Mouse (Mus musculus) liver, embryonic 12.5 days (tissue): ENCODE measurements around the gene Hoxc6. TPM values are rescaled to one million over a fixed set of nuclear protein-coding genes. Genes with fewer than 3 reads are reported as not detected.

Source experiments
- ATAC-seq: fragments of 200-750 bp; cut with Nextera tagmentation; 2 replicates; pipeline ENCODE4 v1.8.0; 2017; ENCODE audit warnings: moderate number of reproducible peaks, mild to moderate bottlenecking, moderate library complexity
- H3K27ac ChIP-seq: fragments of 300-500 bp; sonication (generic); 2 replicates; pipeline ENCODE4 v1.5.1; 2016; ENCODE audit warnings: mild to moderate bottlenecking
- H3K27me3 ChIP-seq: fragments of 300-500 bp; sonication (generic); replicated peaks from 2 replicates; pipeline ENCODE4 v1.6.1; 2016; ENCODE audit warnings: mild to moderate bottlenecking, moderate library complexity
- H3K36me3 ChIP-seq: fragments of 300-500 bp; sonication (generic); 2 replicates; pipeline ENCODE4 v1.6.1; 2016; ENCODE audit warnings: mild to moderate bottlenecking, moderate library complexity
- H3K4me1 ChIP-seq: fragments of 300-500 bp; sonication (generic); 2 replicates; pipeline ENCODE4 v1.6.1; 2016
- H3K4me2 ChIP-seq: fragments of 300-500 bp; sonication (generic); 2 replicates; pipeline ENCODE4 v1.6.1; 2016; ENCODE audit warnings: mild to moderate bottlenecking, moderate library complexity
- H3K4me3 ChIP-seq: fragments of 300-500 bp; sonication (generic); 2 replicates; pipeline ENCODE4 v1.5.1; 2016; ENCODE audit warnings: mild to moderate bottlenecking, moderate library complexity
- H3K9ac ChIP-seq: fragments of 300-500 bp; sonication (generic); 2 replicates; pipeline ENCODE4 v1.6.1; 2016; ENCODE audit warnings: mild to moderate bottlenecking, moderate library complexity
- H3K9me3 ChIP-seq: fragments of 300-500 bp; sonication (generic); replicated peaks from 2 replicates; pipeline ENCODE4 v1.6.1; 2016; ENCODE audit warnings: mild to moderate bottlenecking, moderate library complexity
- WGBS: fragments of 180-500 bp; shearing (Covaris S2); methylation state at CpG from one replicate; pipeline ENCODE4 v1.1.7; 2016; ENCODE audit not compliant: insufficient replicate concordance; 5-methylcytosine and 5-hydroxymethylcytosine counted together
- polyA plus RNA-seq: library from polyadenylated mRNA; unstranded; fragments of >200 nt; fragmentation: Nextera tagmentation; extraction: Ambion mirVana; gene quantifications from 2 replicates; pipeline ENCODE4 v1.2.1, GENCODE M21; 2016

Gene Hoxc6
- polyA plus RNA-seq, 1 experiment from 2014 or later: 0.17 TPM

DNA sequence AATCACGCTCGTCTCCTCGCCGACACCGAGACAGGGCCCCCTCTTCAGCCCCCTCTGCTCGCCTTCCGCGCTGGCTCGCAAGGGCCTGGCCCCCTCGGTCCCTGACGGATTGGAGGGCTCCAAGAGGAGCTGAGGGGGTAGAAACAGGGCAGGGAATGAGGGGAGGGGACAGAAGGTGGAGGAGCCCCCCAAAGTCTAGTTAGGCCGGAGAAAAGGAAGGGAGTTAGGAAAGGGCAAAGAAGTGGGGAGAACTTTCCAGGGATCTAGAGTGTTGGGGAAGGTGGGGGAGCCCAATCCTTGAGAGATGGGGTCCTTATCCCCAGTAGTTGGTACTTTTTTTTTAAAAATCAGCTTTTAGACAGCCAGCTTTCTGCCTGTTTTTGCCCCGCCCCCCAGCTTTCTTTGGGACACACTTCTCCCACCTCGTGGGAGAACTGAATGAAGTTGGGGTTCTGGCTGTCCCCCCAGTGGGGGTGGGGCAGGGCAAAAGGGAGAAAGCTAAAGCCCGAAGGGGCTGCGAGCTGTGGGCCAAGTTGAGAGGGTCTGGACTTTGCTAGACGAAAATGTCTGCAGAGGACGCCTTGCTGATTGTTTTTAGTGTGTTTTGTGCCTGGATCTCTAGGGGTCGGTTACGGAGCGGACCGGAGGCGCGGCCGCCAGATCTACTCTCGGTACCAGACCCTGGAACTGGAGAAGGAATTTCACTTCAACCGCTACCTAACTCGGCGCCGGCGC, 12.2 kb downstream of the Hoxc6 start:
- no peaks in the 10 kb centered on the region for H3K36me3 ChIP-seq
- ATAC-seq: no peak
- no peaks in the 10 kb centered on the region for H3K9me3 ChIP-seq
- 0 out of 2 replicates have a peak overlapping the region, but pooled peaks have one; percentile 3 for H3K4me3 ChIP-seq
- H3K4me1 ChIP-seq: 0 out of 2 replicates have a peak, but pooled peaks cover 4% of the 10 kb centered on the region
- H3K4me2 ChIP-seq: no peak overlapping the region
- H3K27ac ChIP-seq: no peak overlapping the region
- WGBS: 2% methylated on average over 31 of the region's 31 CpGs
- no peak overlapping the region for H3K9ac ChIP-seq
- peaks cover 99% of the 10 kb centered on the region for H3K27me3 ChIP-seq

DNA sequence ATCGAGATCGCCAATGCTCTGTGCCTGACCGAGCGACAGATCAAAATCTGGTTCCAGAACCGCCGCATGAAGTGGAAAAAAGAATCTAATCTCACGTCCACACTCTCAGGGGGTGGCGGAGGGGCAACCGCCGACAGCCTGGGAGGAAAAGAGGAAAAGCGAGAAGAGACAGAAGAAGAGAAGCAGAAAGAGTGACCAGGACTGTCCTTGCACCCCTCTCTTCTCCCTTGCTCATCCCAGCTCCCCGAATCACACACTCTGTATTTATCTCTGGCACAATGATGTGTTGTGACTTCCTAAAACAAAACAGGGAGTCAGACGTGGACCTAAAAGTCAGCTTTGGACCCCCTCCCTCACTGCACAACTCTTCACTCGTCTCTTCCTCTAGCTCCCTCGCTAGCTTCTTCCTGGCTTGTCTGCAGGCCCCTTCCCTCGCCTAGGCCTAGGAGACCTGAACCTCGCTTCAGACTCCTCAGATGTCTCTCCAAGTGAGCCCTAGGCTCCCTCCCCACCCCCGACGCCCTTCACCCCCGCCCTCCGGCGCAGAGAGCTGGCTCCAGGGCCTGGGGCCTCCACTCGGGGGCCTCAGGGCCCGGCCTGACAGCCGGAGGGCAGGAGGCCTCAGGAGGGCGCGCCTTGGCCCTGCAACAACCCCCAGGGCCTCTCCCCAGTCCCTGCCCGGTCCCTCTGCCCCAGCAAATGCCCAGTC, 12.9 kb downstream of the Hoxc6 start:
- no peak for ATAC-seq
- Histone ChIP-seq H3K4me2 (no peak overlapping the region), H3K36me3 (no peaks in the 10 kb centered on the region), H3K9me3 (no peaks in the 10 kb centered on the region), H3K4me1 (0 out of 2 replicates have a peak, but pooled peaks cover 4% of the 10 kb centered on the region), H3K27ac (no peak overlapping the region), H3K27me3 (peaks cover 99% of the 10 kb centered on the region), H3K9ac (no peak overlapping the region), H3K4me3 (no peak overlapping the region)
- WGBS: 3% methylated on average over 28 of the region's 28 CpGs

GRCm38 (mm10) chr15:103011928-103012486, 13.9 kb downstream of the Hoxc6 start:
- WGBS: 4% methylated on average over 26 of the region's 26 CpGs
- Histone ChIP-seq H3K36me3 (no peaks in the 10 kb centered on the region), H3K4me1 (0 out of 2 replicates have a peak, but pooled peaks cover 4% of the 10 kb centered on the region), H3K27me3 (peaks cover 99% of the 10 kb centered on the region), H3K9ac (no peak overlapping the region), H3K9me3 (no peaks in the 10 kb centered on the region), H3K4me3 (no peak overlapping the region), H3K27ac (no peak overlapping the region), H3K4me2 (peak overlapping the region; percentile 17)
- ATAC-seq: no peak

DNA sequence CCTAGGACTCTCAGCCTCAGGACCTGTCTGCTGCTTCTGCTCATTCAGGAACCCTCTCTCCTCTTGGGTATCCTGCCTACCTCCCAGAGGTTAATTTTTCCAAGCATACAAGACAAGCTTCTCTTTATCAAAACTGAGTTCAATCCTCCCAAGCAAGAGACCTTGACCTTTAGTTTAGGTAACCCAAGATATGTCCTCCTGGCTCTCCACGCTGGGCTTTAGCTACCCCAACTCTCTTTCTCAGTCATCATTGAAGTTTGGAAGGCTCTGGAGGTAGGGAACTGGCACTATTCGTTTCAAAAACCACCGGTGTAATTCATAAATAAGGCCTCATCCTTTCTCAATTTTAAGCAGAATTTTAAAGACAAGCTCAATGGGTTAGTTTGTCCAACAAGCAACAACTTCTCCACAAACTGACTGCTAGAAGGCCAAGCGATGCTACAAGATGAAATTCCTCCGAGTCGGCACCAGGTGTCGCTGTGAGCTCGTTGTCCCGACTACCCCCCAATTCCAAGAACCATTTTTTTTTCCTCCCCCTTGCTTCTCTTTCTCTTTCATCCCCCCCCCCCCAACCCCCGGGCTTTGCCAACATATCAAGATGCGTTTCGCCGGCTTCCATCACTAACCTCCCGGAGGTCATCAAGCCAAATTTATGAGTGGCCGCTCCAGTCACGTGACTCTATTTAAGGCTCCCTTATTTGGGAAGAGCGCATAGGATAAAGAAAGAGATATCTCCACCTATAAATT, 15.4 kb downstream of the Hoxc6 start:
- whole genome bisulfite sequencing: 4% methylated on average over 17 of the region's 17 CpGs
- ATAC-seq: no peak
- Histone ChIP-seq H3K27ac (no peak overlapping the region), H3K9ac (no peak overlapping the region), H3K4me3 (peak overlapping the region; percentile 27; the same call in 1 of the 2 replicates), H3K9me3 (no peaks in the 10 kb centered on the region), H3K4me1 (0 out of 2 replicates have a peak, but pooled peaks cover 4% of the 10 kb centered on the region), H3K27me3 (peaks cover 99% of the 10 kb centered on the region), H3K36me3 (no peaks in the 10 kb centered on the region), H3K4me2 (peak overlapping the region; percentile 17)

DNA sequence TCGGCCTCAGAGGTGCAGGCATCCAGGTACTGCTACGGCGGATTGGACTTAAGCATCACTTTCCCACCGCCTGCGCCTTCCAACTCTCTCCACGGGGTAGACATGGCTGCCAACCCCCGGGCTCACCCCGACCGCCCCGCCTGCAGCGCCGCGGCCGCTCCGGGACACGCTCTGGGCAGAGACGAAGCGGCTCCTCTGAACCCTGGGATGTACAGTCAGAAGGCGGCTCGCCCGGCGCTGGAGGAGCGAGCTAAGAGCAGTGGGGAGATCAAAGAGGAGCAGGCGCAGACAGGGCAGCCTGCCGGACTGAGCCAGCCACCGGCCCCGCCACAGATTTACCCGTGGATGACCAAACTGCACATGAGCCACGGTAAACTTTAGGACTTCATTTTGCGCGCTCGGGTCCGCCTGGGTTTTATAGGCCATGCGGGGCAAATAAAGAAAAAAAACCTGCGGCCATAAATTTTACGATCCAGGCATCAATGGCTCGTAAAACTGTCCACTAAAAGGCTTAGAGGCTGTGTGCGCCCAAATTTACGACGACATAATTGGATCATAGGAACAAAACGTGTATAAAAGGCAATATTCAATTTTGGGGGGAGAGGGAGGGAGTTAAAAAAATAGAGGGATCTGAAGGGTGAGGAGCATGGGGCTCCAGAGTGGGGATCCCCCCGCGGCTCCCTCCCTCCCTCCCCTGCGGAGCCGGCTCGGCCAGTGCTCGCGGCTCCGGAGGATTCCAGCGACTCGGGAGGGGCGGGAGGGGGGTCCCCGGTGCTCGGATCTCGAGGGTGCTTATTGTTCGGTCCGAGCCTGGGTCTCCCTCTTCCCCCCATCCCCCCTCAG, 16.3 kb downstream of the Hoxc6 start:
- no peak for ATAC-seq
- Histone ChIP-seq H3K4me2 (peak overlapping the region; percentile 17), H3K4me1 (0 out of 2 replicates have a peak, but pooled peaks cover 4% of the 10 kb centered on the region), H3K27me3 (peaks cover 99% of the 10 kb centered on the region), H3K9ac (no peak overlapping the region; the same call in 1 of the 2 replicates), H3K27ac (no peak overlapping the region), H3K4me3 (peak overlapping the region; percentile 27), H3K36me3 (no peaks in the 10 kb centered on the region), H3K9me3 (no peaks in the 10 kb centered on the region)
- 2% methylated on average over 49 of the region's 57 CpGs for WGBS

DNA sequence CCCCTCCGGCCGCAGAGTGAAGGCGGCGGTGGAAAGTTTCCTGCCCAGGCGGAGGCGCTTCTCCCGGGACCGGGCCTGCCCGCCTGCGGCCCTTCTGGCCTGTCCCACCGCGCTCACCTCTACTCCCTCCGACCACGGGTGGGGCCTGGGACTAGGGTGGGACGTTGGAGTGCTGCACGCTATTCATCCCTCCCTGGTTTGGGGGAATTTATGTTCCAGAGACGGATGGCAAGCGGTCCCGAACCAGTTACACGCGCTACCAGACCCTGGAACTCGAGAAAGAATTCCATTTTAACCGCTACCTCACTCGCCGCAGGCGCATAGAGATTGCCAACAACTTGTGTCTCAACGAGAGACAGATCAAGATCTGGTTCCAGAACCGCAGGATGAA, 16.9 kb downstream of the Hoxc6 start:
- Histone ChIP-seq H3K9ac (no peak overlapping the region; the same call in 1 of the 2 replicates), H3K4me2 (peak overlapping the region; percentile 17; the same call in 1 of the 2 replicates), H3K4me1 (0 out of 2 replicates have a peak, but pooled peaks cover 4% of the 10 kb centered on the region), H3K36me3 (no peaks in the 10 kb centered on the region), H3K27me3 (peaks cover 99% of the 10 kb centered on the region), H3K9me3 (no peaks in the 10 kb centered on the region), H3K27ac (no peak overlapping the region), H3K4me3 (peak overlapping the region; percentile 18; the same call in 1 of the 2 replicates)
- 1% methylated on average over 23 of the region's 28 CpGs for WGBS
- ATAC-seq: no peak

GRCm38 (mm10) chr15:103015406-103016166, 17.5 kb downstream of the Hoxc6 start:
- Histone ChIP-seq H3K27ac (no peak overlapping the region), H3K36me3 (no peaks in the 10 kb centered on the region), H3K9ac (no peak overlapping the region), H3K9me3 (no peaks in the 10 kb centered on the region), H3K4me2 (peak overlapping the region; percentile 17; the same call in 1 of the 2 replicates), H3K27me3 (peaks cover 99% of the 10 kb centered on the region), H3K4me1 (0 out of 2 replicates have a peak, but pooled peaks cover 4% of the 10 kb centered on the region), H3K4me3 (0 out of 2 replicates have a peak overlapping the region, but pooled peaks have one; percentile 18)
- ATAC-seq: no peak
- 4% methylated on average over 19 of the region's 19 CpGs for WGBS

- Histone ChIP-seq H3K27me3 (peaks cover 99% of the 10 kb centered on the region), H3K4me1 (no peaks in the 10 kb centered on the region), H3K9me3 (no peaks in the 10 kb centered on the region), H3K4me3 (no peak within 1 kb of the TSS), H3K36me3 (no peaks in the 10 kb centered on the region), H3K9ac (no peak within 1 kb of the TSS), H3K4me2 (no peak within 1 kb of the TSS), H3K27ac (no peak within 1 kb of the TSS)
- WGBS: 23% methylated on average over 9 of the region's 9 CpGs
- ATAC-seq: no peak
Measured at GRCm38 (mm10) chr15:103018636-103019035, 20.6 kb downstream of the Hoxc6 start, which contains the start of gene Hoxc4. Hoxc4 (plus strand) TSS chr15:103018934.

DNA sequence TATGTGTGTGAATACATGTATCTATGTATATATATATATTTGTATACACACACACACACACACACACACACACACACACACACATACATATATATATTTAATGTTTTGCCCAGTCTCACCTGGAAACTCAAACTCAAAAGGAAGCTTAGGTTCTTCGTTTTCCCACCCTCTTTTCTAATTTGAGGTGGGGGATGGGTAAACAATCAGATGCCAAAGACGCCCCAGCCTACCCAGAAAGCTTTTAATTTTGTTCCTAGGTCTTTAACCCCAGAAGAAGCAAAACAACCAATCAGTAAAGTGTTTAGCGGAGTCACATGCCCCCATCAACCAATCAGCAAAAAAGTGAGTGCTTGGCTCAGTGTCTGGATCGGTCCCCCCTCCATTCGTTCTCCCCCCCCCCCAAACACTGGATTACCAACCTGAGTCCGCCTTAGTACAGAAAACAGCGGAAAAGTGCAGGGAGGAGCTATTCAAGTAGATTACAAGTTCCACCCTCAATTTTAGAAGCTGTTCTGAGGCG, 22.9 kb downstream of the Hoxc6 start:
- H3K4me1 ChIP-seq: no peaks in the 10 kb centered on the region
- WGBS: 4% methylated on average over 8 of the region's 8 CpGs
- ATAC-seq: no peak
- no peak overlapping the region for H3K4me2 ChIP-seq
- H3K9ac ChIP-seq: no peak overlapping the region
- H3K9me3 ChIP-seq: no peaks in the 10 kb centered on the region
- no peaks in the 10 kb centered on the region for H3K36me3 ChIP-seq
- H3K4me3 ChIP-seq: no peak overlapping the region
- no peak overlapping the region for H3K27ac ChIP-seq
- peaks cover 98% of the 10 kb centered on the region for H3K27me3 ChIP-seq

GRCm38 (mm10) chr15:103021544-103021943, 23.5 kb downstream of the Hoxc6 start:
- Histone ChIP-seq H3K9ac (no peak overlapping the region), H3K36me3 (no peaks in the 10 kb centered on the region), H3K9me3 (no peaks in the 10 kb centered on the region), H3K27me3 (peaks cover 98% of the 10 kb centered on the region), H3K4me3 (no peak overlapping the region), H3K4me2 (no peak overlapping the region), H3K4me1 (no peaks in the 10 kb centered on the region), H3K27ac (no peak overlapping the region)
- ATAC-seq: no peak
- 12% methylated on average over 8 of the region's 8 CpGs for WGBS
